Mouse (Mus musculus) cerebellum, adult 9-10 months (tissue): Measurements from ENCODE around the gene Bicra.

Source experiments
- DNase-seq: peaks from one replicate; pipeline ENCODE4 v3.0.0; 2022

The Bicra gene

DNA sequence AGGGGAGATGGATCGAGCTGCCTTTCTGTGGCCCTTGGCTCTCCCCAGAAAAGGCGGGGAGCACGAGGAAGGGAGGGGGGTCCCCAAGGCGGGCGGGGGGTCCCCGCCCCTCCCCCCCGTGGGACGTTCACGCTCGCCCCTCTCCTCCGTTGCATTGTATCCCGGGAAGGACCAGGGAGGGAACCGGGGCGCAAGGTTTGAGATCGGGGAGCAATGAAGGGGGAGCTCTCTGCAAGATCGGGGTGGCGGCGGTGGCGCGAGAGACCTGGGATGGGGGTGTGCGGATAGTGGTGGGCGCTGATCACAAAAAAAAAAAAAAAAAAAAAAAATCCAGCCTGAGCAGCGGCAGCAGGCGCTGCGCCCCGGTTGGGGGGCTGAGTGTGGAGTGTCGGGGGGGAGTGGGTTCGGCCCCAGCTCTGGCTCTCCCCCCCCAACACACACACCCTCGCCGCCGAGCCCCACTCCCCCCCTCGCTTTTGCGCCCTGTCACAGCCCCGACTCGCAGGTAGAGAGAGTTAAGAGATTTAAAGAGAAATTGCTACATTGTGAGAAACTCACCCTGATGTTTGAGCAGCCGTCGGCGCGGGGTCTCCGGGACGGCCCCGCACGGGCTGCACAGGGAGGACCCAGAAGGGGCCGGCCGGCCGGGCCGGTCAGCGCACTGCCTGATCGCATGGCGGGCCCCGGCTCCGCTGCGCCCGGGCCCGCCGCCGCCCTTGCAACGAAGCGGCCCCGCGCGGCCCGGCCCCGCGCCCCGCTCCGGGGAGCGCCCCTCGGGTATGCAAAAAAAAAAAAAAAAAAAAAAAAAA, at the start of gene Bicra:
TSS of gene Bicra (minus strand) at position 584 of the 809 bp plus-strand sequence.
- peak; percentile 86 for DNase-seq

DNA sequence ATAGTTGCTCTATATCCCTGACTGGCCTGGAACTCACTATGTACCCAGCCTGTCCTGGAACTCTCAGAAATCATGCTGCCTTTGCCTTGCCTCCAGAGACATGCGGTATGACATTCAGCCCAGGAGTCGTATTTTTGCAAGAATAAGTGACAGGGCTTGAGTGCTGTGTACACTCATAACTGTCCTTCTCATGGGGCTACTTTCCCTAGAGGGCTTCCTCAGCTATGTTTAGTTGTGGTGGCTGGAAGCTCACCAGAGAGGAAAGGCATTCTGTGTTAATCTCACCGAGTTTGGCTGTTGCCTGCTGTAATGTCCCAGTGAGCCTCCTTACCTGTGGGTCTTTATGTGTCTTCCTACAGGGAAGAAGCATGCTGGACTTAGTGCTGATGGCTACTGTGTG, 46.9 kb upstream of the Bicra start:
- DNase-seq, result peak; percentile 21

DNA sequence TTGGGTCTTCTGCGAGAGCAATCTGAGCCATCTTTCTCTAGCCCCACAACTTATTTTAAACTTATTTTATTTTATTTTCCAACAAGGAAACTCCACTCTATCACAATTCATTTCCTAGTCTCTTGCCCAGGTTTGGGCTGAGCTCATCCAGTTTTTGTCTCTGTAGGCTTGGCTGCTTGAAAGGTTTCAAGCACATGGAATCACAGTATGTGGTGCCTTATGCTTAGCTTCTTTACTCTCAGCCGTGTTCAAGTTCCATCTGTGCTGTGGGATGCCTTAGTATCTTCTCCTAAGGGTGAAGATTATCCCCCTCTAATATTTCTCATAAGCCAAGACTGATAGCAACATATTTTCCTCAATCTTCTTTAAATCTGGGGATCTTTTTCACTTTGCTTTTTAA, 39.9 kb upstream of the Bicra start:
- DNase-seq, result peak; percentile 75

DNA sequence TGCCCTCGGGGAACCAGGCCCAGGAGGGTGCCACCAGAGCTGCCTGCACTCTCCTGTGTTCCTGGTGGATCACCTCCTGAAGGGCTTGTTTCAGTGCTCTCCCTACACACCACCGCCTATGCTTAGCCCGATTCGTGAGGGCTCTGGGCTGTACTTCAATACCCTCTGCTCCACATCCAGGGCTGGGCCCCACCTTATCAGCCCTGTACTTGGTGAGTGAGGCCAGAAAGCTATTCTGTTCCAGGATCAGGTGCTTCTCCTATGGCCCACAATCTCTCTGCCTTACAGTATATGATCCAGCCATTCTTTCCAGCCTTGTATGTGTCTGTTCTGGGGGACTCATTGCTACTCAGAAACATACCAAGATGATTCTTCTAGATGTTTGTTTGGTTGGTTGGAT, 35.6 kb upstream of the Bicra start:
- DNase-seq, result no peak

DNA sequence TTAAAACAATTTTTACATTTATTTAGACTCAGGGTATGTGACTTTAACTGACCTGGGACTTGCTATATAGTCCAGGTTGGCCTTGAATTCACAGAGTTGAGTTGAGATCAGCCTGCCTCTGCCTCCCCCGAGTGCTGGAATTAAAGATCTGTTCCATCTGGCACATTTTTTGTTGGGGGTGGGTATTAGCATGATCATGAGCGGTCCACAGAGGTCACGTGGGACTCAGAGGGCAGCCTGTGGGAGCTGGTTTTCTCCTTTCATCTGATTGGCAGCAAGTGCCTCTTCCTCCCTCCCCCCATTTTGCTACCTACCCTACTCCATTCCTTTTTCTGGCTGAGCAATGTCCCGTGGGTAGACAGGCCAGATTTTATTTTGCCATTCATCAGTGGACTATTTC, 32.9 kb upstream of the Bicra start:
- DNase-seq, result no peak

DNA sequence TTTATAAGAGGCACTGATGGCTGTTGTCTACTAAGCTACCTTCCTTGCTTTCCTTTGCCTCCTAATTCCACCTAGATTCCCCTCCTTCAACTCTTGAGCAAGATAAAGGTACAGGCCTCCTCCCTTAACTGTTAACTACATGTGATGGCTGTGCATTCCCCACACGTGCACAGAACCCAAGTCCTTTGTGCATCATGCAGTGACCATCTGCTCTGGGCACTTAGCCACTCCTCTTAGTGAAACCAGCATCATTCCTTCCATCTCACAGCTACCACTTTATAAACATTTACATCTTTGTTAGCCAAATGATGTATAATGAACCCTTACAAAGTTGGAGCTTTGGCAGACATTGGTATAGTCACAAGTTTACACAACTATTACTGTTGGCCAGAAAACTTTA, 32.2 kb upstream of the Bicra start:
- DNase-seq, result peak; percentile 33

DNA sequence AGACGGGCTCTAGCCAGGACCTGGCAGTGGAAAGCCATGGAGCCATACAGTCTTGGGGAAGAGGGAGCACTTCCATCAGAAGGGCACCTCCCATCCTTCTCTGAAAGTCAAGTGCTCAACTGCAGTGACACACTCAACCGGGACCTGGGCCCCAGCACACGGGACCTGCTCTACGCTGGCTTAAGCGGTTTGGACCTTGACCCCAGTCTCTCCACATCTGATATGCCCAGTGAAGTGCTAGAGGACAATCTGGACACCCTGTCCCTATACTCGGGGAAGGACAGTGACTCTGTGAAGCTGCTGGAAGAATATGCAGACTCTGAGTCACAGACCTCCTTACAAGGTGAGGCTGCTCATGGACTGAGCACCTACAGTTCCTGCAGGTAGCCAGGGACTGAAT, 24.2 kb upstream of the Bicra start:
- DNase-seq, result no peak

DNA sequence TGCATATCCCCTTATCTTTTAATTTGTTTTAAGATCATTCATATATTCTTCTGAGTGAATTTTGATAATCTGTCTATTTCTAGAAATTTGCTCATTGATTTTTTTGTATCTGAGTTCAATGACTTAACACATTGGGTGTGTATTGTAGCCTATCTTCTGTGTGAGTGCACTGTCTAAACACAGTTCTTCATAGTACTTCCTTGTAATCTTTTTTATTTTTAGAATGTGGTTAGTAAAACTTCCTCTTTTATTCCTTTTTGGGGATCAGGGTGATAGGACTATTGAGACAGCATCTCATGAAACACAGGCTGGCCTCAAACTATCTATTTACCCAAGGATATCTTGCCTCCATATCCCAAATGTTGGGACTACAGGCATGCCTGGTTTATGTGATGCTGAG, 23.1 kb upstream of the Bicra start:
- no peak for DNase-seq

DNA sequence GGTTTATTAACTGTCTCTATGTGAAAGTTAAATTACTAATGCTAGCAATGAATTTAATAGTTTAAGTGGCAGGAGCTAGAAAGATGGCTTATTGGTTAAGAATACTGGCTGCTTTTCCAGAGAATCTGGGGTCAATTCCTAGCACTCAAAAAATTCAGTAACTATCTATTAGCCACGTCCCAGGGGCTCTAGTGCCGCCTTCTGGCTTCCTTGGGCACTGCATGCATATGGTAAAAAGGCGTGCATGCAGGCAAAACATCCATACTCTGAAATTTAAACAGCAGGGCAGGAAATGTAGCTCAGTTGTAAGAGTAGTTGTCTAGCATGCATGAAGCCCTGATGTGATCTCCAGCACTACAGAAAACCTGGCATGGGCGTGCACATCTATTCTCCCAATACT, 15.8 kb upstream of the Bicra start:
- no peak for DNase-seq

DNA sequence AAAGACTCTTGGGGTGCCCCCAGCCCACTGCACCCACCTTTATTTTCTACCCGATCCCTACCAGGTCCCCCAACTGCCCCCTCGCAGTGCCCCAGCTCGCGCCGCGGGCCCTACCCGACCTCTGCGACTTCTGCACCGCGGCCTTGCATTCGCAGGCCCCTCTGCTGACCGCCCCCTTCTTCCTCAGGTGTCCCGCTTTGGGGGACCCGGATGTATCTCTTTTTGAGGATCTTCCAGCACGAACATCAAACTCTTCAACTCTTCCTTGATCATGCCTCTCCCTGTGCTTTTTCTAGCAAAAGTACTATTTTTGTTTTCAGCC, 14.3 kb upstream of the Bicra start:
- DNase-seq, result no peak

DNA sequence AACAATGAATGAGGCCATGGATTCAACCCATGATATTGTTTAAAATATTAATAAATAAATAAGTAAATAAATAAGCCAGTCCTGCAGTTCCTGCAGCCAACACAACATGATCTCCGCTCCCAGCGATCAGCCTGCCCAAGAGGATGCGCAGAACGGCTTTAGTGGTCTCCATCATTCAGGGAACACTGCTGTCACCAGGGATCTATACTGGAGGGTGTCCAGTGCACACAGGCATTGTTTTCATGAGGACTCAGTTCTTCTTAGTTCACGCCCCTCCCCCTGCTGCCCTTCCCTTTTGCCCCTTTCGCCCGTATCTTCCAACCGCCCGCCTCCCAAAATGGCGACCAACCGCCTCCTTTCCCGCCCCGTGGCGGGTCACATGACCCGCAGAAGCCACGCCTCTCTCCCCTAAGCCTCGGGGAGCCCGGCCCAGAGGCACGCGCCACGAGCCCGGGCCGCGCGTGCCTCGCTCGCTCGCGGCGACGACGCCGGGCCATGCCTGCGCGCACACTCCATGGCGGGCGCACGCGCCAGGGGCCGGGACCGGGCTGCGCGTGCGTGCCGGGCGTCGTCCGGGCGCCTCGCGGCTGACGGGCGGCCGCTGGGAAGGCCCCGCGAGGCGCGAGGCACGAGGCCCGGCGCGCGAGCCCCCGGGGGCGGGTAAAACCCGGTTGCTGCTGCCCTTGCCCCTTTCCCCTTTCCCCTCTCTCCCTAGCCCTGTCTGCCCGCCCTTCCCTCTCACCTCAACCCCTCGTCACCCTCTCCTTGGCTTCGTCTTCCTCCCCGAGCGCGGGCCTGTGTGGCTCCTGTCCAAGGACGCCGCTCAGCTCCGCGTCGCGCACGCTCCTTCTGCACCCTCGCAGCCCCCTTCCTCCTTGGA, 13.7 kb upstream of the Bicra start, which contains the start of gene Zfp541:
TSS of gene Zfp541 (plus strand) at position 596 of the 880 bp plus-strand sequence.
- DNase-seq, result no peak

DNA sequence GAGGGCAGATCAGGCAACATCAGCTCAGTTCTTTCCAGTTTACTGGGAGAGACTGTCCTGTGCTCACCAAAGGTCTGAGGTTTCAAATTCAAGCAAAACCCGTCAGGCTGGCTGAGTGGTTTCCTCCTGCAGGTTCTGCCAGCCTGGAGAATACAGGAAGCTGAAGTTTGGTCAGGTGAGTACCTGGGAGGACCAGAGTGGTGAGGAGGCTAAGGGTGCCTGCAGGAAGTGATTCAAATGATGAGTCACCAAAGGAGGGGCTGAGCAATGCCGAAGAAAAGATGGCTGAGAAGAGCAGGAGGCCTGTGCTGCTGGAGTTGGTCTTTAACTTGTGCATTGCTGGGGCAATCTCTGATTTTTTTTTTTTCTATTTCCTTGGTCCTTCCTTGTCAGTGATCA, 9.4 kb upstream of the Bicra start:
- DNase-seq, result no peak

DNA sequence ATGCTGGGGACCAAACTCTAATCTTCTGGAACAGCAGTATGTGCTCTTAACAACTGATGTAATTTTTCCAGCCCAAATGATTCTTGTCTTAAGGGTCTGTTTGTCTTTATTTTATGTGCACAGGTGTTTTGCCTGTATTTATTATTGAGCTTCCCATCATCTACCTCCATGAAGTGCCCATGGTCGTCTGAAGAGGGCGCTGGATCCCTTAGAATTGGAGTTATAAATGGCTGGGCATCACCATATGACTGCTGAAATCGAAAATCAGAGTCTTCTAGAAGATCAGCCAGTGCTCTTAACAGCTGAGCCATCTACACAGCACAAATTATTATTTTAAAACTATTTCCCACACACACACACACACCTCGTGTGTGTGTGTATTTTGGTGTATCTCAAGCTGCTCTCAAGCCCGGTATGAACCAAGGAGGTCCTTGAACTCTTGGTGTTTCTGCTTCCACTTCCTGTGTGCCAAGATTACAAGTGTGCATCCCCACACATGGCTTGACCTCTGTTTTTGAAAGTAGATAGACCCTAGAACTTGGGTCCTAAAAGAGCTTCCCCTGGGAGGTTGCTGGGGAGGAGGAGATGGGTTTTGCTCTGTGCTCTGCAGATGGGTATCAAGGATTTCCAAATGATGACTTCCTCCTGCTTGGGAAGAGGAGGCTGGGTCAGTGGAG, 8.9 kb upstream of the Bicra start:
- DNase-seq, result peak; percentile 80

DNA sequence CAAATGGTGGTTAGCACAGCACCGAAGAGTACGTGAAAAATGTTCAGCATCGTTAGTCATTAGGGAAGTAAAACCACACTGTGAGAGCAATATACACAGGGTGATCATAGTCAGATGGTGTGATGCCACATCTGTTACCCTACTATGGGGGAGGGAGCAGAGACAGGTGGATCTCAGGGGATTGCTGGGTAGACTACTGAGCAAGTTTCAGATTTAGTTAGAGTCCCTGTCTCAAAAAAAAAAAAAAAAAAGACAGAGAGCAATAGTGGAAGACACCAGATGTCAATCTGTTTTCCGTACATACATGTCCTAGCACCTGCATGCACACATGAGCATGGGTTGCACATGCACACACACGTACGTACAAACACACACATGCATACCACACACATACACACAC, 7.9 kb upstream of the Bicra start:
- DNase-seq, result no peak

DNA sequence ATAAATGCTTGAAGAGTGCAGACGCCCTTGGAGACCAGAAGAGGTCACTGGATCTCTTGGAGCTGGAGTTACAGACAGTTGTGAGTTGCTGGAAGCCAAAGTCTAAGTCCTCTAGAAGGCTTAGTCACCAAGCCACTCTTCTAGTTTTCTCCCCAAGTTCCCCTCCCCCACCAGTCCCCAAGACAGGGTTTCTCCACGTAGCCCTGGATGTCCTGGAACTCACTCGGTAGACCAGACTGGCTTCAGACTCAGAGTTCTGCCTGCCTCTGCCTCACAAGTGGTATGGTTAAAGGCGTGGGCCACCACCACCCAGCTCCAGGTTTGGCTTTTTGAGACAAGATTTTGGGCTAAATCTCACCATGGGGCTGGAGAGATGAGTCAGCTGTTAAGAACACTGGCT, 7.2 kb upstream of the Bicra start:
- DNase-seq, result no peak

DNA sequence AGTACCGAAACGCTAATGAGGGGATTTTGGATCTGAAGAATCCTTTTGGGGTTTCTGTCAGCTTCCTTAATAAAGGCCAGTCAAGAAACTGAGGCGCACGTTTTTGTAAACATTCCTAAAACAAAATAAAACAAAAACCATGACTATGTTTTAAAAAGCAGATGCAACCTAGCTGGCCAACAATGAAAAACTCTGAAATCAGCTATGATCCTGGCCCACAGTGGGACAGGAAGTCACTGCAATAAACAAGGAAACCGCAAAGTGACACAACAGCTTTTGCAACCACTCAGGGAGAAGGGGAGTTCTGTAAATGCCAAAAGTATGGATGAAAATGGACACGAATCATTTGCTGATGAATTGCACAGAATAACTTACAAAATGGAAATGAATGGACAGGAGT, 5.4 kb upstream of the Bicra start:
- no peak for DNase-seq

DNA sequence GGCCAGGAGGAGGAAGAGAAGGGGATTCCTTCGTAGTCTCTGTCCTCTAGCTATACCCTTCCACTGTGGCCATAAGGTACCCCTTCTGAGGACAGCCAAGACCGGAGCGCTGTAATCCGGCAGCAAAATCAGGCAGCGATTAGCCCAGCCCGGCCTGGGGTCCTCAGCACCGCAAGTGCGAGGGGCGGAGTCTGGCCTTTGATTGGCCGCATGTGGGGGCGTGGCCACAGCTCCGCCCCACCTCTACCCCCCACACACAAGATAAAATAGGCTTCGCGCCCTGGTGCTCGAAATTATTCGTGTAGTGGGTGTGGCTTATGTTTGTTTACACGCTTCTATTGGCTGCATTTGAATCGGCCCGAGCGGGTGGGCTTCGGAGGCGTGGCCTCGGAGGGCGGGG, 5.0 kb upstream of the Bicra start:
- peak; percentile 94 for DNase-seq

DNA sequence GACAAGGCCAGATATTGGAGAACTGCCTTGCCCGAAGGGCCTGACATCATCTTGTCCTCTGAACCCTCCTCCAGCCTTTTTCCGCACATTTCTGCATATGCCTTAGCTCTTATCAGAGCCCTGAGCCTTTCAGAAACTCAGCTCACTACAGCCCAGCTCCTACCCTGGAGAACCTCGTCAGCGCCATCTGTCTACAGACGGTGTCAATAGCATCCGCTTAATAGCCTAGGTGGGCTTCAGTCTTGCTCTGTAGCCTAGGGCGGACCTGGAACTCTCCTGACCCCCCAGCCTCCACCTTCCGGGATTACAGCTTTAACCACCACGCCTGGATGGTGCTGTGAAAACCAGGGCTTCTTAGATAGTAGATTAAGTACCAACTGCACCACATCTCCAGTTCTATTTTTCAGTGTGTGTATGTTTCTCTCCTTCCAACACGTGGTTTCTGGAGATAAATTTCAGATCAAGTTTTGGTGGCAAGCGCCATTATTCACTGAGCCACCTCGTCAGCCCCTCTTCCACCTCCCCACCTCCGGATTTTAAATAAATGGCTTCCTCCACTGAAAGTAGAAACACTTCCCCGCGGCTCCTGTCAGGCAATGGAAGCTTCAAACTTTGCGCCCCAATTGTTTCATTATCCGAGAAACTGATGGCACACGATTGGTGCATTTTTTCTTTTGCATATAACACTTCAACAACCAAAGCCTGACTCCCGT, 4.3 kb upstream of the Bicra start:
- DNase-seq, result peak; percentile 83

DNA sequence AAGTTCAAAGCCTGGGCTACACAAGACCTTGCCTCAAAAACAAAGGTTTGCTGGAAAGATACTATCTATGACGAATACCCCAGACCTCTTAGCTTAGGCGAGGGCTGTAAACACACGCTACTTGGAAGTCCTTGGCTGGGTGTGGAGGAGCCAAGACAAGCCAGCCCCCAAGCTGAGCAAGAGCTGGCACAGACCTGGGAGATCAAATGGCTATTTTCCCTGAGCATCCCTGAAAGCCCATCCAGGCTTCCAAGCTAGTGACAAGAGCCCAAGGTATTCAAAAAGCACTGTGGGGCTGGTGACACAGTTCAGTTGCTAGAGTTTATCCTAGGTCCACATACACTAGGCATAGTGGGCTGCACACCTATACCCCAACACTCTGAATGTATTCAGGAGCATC, 2.9 kb upstream of the Bicra start:
- DNase-seq, result no peak

DNA sequence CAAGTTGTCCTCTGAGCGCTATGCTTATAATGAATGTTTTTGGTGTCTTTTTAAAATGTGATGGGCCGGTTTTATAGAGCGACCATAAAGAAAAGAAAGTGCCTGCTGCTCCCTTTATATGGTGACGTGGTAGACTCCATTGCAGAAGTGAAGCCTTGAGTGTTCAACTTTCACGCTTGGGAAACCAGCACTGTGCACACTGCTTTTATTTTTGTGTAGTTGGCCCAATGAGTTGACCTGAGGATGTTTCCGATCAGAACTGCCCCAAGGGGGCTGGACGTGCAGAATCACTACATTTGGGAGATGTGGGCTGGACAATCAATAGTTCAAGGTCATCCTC, 1.8 kb upstream of the Bicra start:
- DNase-seq, result peak; percentile 48

DNA sequence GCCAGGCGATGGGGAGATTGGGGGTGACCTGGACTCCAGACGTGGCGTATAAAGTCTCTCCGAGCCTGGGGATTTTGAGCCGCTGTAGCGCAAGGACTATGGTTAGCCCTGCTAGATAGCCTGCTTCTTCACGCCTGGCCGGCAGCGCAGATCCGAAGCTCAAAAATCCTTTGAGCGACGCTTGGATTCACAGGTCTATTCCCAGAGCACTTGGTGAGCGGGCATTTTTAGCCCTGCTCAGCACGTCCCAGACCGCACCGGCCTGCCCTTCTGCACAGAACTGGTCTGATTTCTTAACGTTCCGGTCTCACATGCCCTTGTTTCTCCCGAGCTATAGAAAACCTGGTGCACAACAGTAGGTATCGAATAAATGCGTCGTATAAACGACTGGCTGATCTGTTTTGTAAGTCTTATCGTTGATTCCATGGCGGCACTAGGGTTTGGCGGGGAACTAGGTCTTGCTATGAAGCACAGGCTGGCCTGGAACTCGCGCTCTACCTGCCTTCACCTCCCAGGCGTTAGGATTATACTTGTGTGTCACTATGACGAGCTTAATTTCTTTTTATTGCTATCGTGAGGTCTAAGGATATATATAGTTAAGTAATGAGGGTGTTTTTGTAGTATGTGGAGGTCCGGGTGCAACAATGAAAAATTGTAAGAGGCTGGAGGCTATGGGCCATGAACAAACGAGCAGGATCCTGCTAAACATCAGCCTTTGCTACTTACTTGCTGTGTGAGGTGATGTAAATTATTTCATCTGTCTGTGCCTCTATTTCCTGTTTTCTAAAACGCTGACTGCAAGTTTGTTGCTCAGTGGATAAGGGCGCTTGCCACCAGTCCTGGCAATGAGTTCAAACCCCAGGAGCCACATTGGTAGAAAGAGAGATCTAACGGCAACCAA, 1.2 kb upstream of the Bicra start:
- peak; percentile 60 for DNase-seq

DNA sequence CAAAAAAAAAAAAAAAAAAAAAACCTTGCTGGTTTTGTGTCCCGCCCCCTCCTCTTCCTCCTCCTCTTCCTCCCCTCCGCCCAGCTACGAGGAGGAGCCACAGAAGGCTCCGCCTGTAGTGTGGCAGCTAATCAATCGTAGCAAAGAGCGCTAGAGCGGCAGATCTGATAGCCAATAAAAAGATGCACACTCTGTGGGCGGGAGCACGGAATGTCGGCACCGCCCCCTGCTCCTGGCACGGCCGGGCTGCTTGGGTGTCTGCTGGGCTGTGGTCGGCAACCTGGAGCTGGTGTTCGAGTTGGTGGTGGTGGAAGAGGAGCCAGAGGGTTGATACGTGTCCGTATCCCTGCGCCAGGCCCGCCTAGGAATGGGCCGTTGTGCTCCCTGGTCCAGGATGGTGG, 443 bp upstream of the Bicra start:
- DNase-seq, result peak; percentile 98
